Mouse (Mus musculus) right cerebral cortex, adult 2 months (tissue): ENCODE data around the gene Zmat5.

Experiments
- DNase-seq, 2 experiments: peaks; one replicate each; pipeline ENCODE4 v3.0.0; 2021 to 2022; ENCODE audit warnings: low spot score in 2 of 2

Gene Zmat5

GRCm38 (mm10) chr11:4737682-4738081, 33.2 kb downstream of the Zmat5 start:
- DNase-seq, result no peak

- DNase-seq, result no peak
Observed at GRCm38 (mm10) chr11:4738719-4739118, 34.2 kb downstream of the Zmat5 start.

- DNase-seq, result no peak
Observed at GRCm38 (mm10) chr11:4740785-4741184, 36.3 kb downstream of the Zmat5 start.

- no peak for DNase-seq
Observed at GRCm38 (mm10) chr11:4744691-4745090, 40.2 kb downstream of the Zmat5 start.

GRCm38 (mm10) chr11:4745969-4746368, 41.5 kb downstream of the Zmat5 start:
- DNase-seq, result no peak

GRCm38 (mm10) chr11:4746733-4747132, 42.3 kb downstream of the Zmat5 start, which contains the start of gene Cabp7:
Gene Cabp7 (minus strand): TSS chr11:4746778.
- no peak for DNase-seq

GRCm38 (mm10) chr11:4747285-4747684, 42.8 kb downstream of the Zmat5 start:
- DNase-seq, result no peak

GRCm38 (mm10) chr11:4750263-4750662, 45.8 kb downstream of the Zmat5 start:
- DNase-seq, result no peak

- DNase-seq, result no peak
Observed at GRCm38 (mm10) chr11:4752836-4753235, 48.4 kb downstream of the Zmat5 start.

GRCm38 (mm10) chr11:4754036-4754435, 49.6 kb downstream of the Zmat5 start:
- no peak for DNase-seq

GRCm38 (mm10) chr11:4754867-4755266, 50.4 kb downstream of the Zmat5 start:
- no peak for DNase-seq

GRCm38 (mm10) chr11:4756460-4756859, 52.0 kb downstream of the Zmat5 start:
- no peak for DNase-seq

- no peak for DNase-seq
Observed at GRCm38 (mm10) chr11:4756984-4757788, 52.7 kb downstream of the Zmat5 start.

- DNase-seq, result no peak
Observed at GRCm38 (mm10) chr11:4757789-4758158, 53.3 kb downstream of the Zmat5 start.

GRCm38 (mm10) chr11:4760438-4760837, 56.0 kb downstream of the Zmat5 start:
- no peak for DNase-seq

GRCm38 (mm10) chr11:4761991-4762390, 57.5 kb downstream of the Zmat5 start:
- DNase-seq, result no peak

GRCm38 (mm10) chr11:4762511-4762910, 58.0 kb downstream of the Zmat5 start:
- DNase-seq, result no peak

- DNase-seq, result no peak
Observed at GRCm38 (mm10) chr11:4763631-4764030, 59.2 kb downstream of the Zmat5 start.

- no peak for DNase-seq
Observed at GRCm38 (mm10) chr11:4764476-4764875, 60.0 kb downstream of the Zmat5 start.

- DNase-seq, result no peak
Observed at GRCm38 (mm10) chr11:4768399-4768798, 63.9 kb downstream of the Zmat5 start.

- no peak for DNase-seq
Observed at GRCm38 (mm10) chr11:4769293-4769692, 64.8 kb downstream of the Zmat5 start.

GRCm38 (mm10) chr11:4769881-4770280, 65.4 kb downstream of the Zmat5 start:
- DNase-seq, result no peak

- DNase-seq, result no peak
Observed at GRCm38 (mm10) chr11:4771756-4772155, 67.3 kb downstream of the Zmat5 start.

- DNase-seq, result peak; percentile 73 to 78
Observed at GRCm38 (mm10) chr11:4772925-4773324, 68.4 kb downstream of the Zmat5 start.
